Mouse (Mus musculus): ENCODE data around the gene Phf1.
"Not testable (repeated sequence)": the region's sequence is repeated elsewhere in the genome, so short reads cannot be mapped to it uniquely, and the experiment has no call there.

The Phf1 gene

GRCm38 (mm10) chr17:26932839-26933398 lies at the start of gene Phf1:
Gene Phf1, plus strand, starts transcription at chr17:26933052.
- DNase-seq (ENCODE audit: low read depth, low spot score), result peak; percentile 91

- DNase-seq (ENCODE audit: low read depth, low spot score), result no peak
Measured at GRCm38 (mm10) chr17:26883585-26883984, 49.3 kb upstream of the Phf1 start.

GRCm38 (mm10) chr17:26884995-26885926 lies 47.6 kb upstream of the Phf1 start:
- DNase-seq (ENCODE audit: low read depth, low spot score), result peak; percentile 52

GRCm38 (mm10) chr17:26886047-26886749 lies 46.7 kb upstream of the Phf1 start:
- peak; percentile 88 for DNase-seq (ENCODE audit: low read depth, low spot score)

- DNase-seq (ENCODE audit: low read depth, low spot score), result no peak
Measured at GRCm38 (mm10) chr17:26887926-26888325, 44.9 kb upstream of the Phf1 start.

GRCm38 (mm10) chr17:26892635-26893375 lies 40.0 kb upstream of the Phf1 start:
- DNase-seq (ENCODE audit: low read depth, low spot score), result no peak

DNA sequence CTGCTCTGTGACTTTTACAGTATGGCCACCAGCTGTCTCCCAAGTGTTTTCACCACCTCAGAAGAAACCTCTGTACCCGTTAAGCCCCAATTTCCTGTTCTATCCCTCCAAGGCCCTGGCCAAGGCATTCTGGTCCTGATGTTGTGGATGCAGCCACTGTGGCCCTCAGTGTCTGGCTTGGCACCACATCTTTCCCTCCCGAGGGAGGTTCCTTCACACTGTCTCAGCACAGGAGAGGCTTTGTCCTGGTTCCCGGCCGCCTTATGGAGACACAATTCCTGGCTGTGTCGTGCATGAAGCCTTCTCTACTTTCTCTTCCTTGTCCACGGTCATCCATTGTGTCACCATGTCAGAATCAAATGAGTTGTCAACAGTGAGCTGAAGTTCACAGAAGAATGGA lies 39.4 kb upstream of the Phf1 start:
- no peak for DNase-seq (ENCODE audit: low read depth, low spot score)

- DNase-seq (ENCODE audit: low read depth, low spot score), result no peak
Measured at GRCm38 (mm10) chr17:26894342-26894741, 38.5 kb upstream of the Phf1 start.

DNA sequence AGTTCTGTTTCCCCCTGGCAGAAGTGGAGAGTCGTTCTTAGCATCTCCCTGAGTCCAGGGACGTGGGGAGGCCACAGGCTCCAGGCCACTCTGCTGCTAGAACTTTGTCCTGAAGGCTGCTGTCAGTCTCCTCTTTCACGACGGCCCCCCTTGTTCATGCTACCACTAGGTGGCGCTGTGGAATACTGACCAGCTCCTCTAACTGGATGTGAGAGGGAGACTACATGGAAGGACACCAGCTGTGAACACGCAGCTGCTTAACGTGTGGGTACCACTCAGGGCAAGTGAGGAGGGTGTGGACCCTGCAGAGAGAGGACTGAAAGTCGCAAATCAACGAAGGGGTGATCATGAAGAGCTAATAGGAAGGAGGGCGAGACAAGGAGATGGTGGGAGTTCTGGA lies 37.3 kb upstream of the Phf1 start:
- DNase-seq (ENCODE audit: low read depth, low spot score), result peak; percentile 71

DNA sequence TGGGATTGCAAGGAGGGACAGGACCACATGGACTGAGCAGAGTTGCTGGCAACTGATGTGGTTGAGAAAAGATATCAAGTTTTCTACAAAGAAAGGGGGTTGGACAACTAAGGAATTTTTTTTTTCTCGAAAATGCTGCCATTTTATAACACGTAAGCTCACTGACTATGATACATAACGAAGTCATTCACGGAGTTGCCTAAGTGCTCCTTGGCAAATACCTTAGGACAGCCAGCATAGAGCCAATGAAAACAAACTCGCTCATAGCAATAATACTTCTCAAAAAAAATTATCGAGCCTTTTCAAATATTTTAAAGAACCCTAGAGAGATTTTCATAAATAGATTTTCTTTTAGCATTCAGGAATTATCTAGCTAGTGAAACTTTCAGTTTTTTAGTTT lies 31.9 kb upstream of the Phf1 start:
- DNase-seq (ENCODE audit: low read depth, low spot score), result no peak

GRCm38 (mm10) chr17:26904320-26904719 lies 28.5 kb upstream of the Phf1 start:
- DNase-seq (ENCODE audit: low read depth, low spot score), result no peak

- not testable (repeated sequence) for DNase-seq (ENCODE audit: low read depth, low spot score)
Measured at GRCm38 (mm10) chr17:26907506-26907905, 25.3 kb upstream of the Phf1 start.

DNA sequence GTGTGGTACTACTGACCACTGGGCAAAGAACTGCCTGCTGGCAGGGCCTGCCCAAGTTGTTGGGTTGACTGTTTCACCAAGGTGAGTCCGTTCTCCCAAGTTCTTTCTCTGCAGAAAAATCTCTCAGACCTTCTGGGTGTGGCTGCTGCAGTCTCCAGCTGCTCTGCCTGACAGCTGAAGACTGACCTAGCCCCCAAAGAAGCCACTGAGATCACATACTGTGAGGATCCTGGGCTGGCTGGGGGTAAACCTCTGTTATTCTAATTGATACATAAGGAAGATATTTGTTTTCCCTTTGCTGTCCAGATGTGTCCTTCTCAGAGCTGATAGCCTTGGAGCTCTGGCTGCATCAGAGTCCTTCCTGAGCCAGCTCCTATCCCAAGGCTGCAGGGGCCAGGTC lies 17.6 kb upstream of the Phf1 start:
- no peak for DNase-seq (ENCODE audit: low read depth, low spot score)

- DNase-seq (ENCODE audit: low read depth, low spot score), result peak; percentile 100
Measured at GRCm38 (mm10) chr17:26916711-26917482, 16.0 kb upstream of the Phf1 start, which contains the start of gene Kifc5b. Gene Kifc5b, plus strand, starts transcription at chr17:26917091.

GRCm38 (mm10) chr17:26917560-26917959 lies 15.3 kb upstream of the Phf1 start:
- not testable (repeated sequence) for DNase-seq (ENCODE audit: low read depth, low spot score)

GRCm38 (mm10) chr17:26918343-26918742 lies 14.5 kb upstream of the Phf1 start:
- no peak for DNase-seq (ENCODE audit: low read depth, low spot score)

DNA sequence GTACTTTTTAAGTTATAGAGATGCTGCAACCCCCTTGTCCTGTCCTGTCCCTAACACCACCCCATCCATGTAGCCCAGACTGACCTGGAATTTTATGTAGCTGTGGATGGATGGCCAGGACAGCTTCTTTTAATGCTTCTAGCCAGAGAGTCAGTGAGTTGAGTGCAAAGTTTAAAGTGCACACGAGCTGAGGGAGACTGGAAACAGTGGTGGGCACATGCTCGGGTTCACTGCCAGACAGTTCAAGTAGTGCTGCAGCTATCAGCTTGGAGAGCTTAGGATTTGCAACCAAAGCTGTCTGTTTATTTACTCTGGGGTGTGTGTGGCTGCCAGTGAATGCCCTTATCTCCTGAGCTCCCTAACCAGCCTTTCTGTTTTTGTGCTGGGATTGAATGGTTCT lies 13.3 kb upstream of the Phf1 start:
- DNase-seq (ENCODE audit: low read depth, low spot score), result not testable (repeated sequence)

GRCm38 (mm10) chr17:26922368-26922767 lies 10.5 kb upstream of the Phf1 start:
- DNase-seq (ENCODE audit: low read depth, low spot score), result not testable (repeated sequence)

DNA sequence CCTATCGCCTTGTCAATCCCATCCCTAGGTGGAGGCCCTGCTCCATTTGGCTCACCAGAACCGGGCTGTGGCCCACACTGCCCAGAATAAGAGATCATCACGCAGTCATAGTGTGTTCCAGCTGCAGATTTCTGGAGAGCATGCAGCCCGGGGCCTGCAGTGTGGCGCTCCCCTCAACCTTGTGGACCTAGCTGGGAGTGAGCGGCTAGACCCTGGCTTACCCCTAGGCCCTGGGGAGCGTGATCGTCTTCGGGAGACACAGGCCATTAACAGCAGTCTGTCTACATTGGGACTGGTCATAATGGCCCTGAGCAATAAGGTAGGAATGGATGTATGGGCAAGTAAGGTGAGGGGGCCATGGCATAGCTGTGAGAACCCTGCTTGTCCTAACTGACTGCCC lies 7.4 kb upstream of the Phf1 start:
- DNase-seq (ENCODE audit: low read depth, low spot score), result not testable (repeated sequence)

DNA sequence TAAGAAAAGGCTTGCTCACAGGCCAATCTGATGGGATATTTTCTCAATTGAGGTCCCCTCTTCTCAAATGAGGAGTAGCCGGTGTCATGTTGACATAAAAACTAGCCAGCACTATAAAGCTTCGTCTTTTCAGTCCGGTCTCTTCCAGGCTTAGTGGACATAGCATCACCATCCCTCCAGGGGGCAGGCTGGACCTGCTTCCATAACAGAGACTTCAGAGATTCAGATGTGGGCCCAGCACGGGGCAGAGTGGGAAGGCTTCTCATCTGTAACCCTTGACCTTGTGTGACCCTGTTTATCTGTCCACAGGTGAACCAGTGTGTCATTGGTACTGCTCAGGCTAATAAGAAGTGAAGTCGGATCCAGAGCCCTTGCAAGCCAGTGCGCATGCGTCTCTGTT lies 1.1 kb upstream of the Phf1 start:
- not testable (repeated sequence) for DNase-seq (ENCODE audit: low read depth, low spot score)

- no peak for DNase-seq (ENCODE audit: low read depth, low spot score)
Measured at GRCm38 (mm10) chr17:26933419-26933818, 567 bp downstream of the Phf1 start.
